Mouse (Mus musculus): ENCODE measurements around the gene 4930548H24Rik. TPM values are rescaled to one million over a fixed set of nuclear protein-coding genes. Genes with fewer than 3 reads are reported as not detected.
A peak's percentile ranks its signal among the peaks of the same experiment; 100 is the strongest.

4930548H24Rik gene
- polyA plus RNA-seq (2011; ENCODE audit: insufficient read depth, insufficient read length, low read depth, missing spikeins), result 0.30 TPM in 1 of 2 replicates, not detected in the other

- TF ChIP-seq POLR2A (IDR thresholded peaks at IDR 0.05; ENCODE audit: insufficient read depth, low read length) (no peak), CTCF (IDR thresholded peaks at IDR 0.05; ENCODE audit: low read depth, low read length) (no peak), EP300 (IDR thresholded peaks at IDR 0.05; ENCODE audit: insufficient read depth, low read depth, low read length) (no peak)
- Histone ChIP-seq H3K9ac (ENCODE audit: low read depth, poor library complexity, severe bottlenecking) (no peak within 1 kb of the TSS), H3K36me3 (ENCODE audit: control insufficient read depth, insufficient read depth, low read length, poor library complexity, severe bottlenecking) (peaks cover 43% of the 10 kb centered on the region), H3K4me3 (ENCODE audit: low read depth, low read length) (no peak within 1 kb of the TSS), H3K9me3 (replicated peaks; ENCODE audit: control insufficient read depth, insufficient read depth, low read length, poor library complexity, severe bottlenecking) (peaks cover 5% of the 10 kb centered on the region), H3K27me3 (ENCODE audit: control insufficient read depth, insufficient read depth, low read length, poor library complexity, severe bottlenecking) (no peaks in the 10 kb centered on the region), H3K4me1 (ENCODE audit: control insufficient read depth, insufficient read depth, low read length) (peaks cover 1% of the 10 kb centered on the region), H3K27ac (ENCODE audit: insufficient read depth, low read length) (no peak within 1 kb of the TSS)
These were observed at the start of gene 4930548H24Rik for GRCm38 (mm10) chr5:31485440-31485839. Gene 4930548H24Rik, plus strand, starts transcription at chr5:31485740.

GRCm38 (mm10) chr5:31451336-31451735 is 34.2 kb upstream of the 4930548H24Rik start:
- H3K27ac ChIP-seq (ENCODE audit: insufficient read depth, low read length), result no peak overlapping the region

GRCm38 (mm10) chr5:31451878-31452561 is 33.5 kb upstream of the 4930548H24Rik start, which contains the start of gene Zfp512:
Gene Zfp512, plus strand, starts transcription at chr5:31452431.
- Histone ChIP-seq H3K36me3 (ENCODE audit: control insufficient read depth, insufficient read depth, low read length, poor library complexity, severe bottlenecking) (no peaks in the 10 kb centered on the region), H3K27me3 (ENCODE audit: control insufficient read depth, insufficient read depth, low read length, poor library complexity, severe bottlenecking) (no peaks in the 10 kb centered on the region), H3K4me3 (ENCODE audit: low read depth, low read length) (peak within 1 kb of the TSS; percentile 92), H3K4me1 (ENCODE audit: control insufficient read depth, insufficient read depth, low read length) (no peaks in the 10 kb centered on the region), H3K9ac (ENCODE audit: low read depth, poor library complexity, severe bottlenecking) (peak within 1 kb of the TSS; percentile 62), H3K27ac (ENCODE audit: insufficient read depth, low read length) (no peak within 1 kb of the TSS), H3K9me3 (replicated peaks; ENCODE audit: control insufficient read depth, insufficient read depth, low read length, poor library complexity, severe bottlenecking) (no peaks in the 10 kb centered on the region)
- TF ChIP-seq CTCF (IDR thresholded peaks at IDR 0.05; ENCODE audit: low read depth, low read length) (no peak), EP300 (IDR thresholded peaks at IDR 0.05; ENCODE audit: insufficient read depth, low read depth, low read length) (peak; percentile 68; the same call in 1 of the 2 replicates), POLR2A (IDR thresholded peaks at IDR 0.05; ENCODE audit: insufficient read depth, low read length) (peak; percentile 23)

More at GRCm38 (mm10) chr5:31451336-31451735, 34.2 kb upstream of the 4930548H24Rik start:
- Histone ChIP-seq H3K27me3 (ENCODE audit: control insufficient read depth, insufficient read depth, low read length, poor library complexity, severe bottlenecking) (no peaks in the 10 kb centered on the region), H3K4me1 (ENCODE audit: control insufficient read depth, insufficient read depth, low read length) (no peaks in the 10 kb centered on the region), H3K9ac (ENCODE audit: low read depth, poor library complexity, severe bottlenecking) (no peak overlapping the region), H3K4me3 (ENCODE audit: low read depth, low read length) (no peak overlapping the region), H3K9me3 (replicated peaks; ENCODE audit: control insufficient read depth, insufficient read depth, low read length, poor library complexity, severe bottlenecking) (no peaks in the 10 kb centered on the region), H3K36me3 (ENCODE audit: control insufficient read depth, insufficient read depth, low read length, poor library complexity, severe bottlenecking) (no peaks in the 10 kb centered on the region)
- TF ChIP-seq CTCF (IDR thresholded peaks at IDR 0.05; ENCODE audit: low read depth, low read length), result no peak
- TF ChIP-seq POLR2A (IDR thresholded peaks at IDR 0.05; ENCODE audit: insufficient read depth, low read length), result no peak
- no peak for TF ChIP-seq EP300 (IDR thresholded peaks at IDR 0.05; ENCODE audit: insufficient read depth, low read depth, low read length)

GRCm38 (mm10) chr5:31452562-31452878 is 33.0 kb upstream of the 4930548H24Rik start:
- Histone ChIP-seq H3K27ac (ENCODE audit: insufficient read depth, low read length) (no peak overlapping the region), H3K4me1 (ENCODE audit: control insufficient read depth, insufficient read depth, low read length) (no peaks in the 10 kb centered on the region), H3K9me3 (replicated peaks; ENCODE audit: control insufficient read depth, insufficient read depth, low read length, poor library complexity, severe bottlenecking) (no peaks in the 10 kb centered on the region), H3K9ac (ENCODE audit: low read depth, poor library complexity, severe bottlenecking) (peak overlapping the region; percentile 62; the same call in 1 of the 2 replicates), H3K4me3 (ENCODE audit: low read depth, low read length) (peak overlapping the region; percentile 81), H3K27me3 (ENCODE audit: control insufficient read depth, insufficient read depth, low read length, poor library complexity, severe bottlenecking) (no peaks in the 10 kb centered on the region), H3K36me3 (ENCODE audit: control insufficient read depth, insufficient read depth, low read length, poor library complexity, severe bottlenecking) (no peaks in the 10 kb centered on the region)
- TF ChIP-seq EP300 (IDR thresholded peaks at IDR 0.05; ENCODE audit: insufficient read depth, low read depth, low read length) (no peak), POLR2A (IDR thresholded peaks at IDR 0.05; ENCODE audit: insufficient read depth, low read length) (no peak), CTCF (IDR thresholded peaks at IDR 0.05; ENCODE audit: low read depth, low read length) (no peak)

GRCm38 (mm10) chr5:31452886-31453410 is 32.6 kb upstream of the 4930548H24Rik start:
- H3K9ac ChIP-seq (ENCODE audit: low read depth, poor library complexity, severe bottlenecking), result peak overlapping the region; percentile 62
- H3K4me1 ChIP-seq (ENCODE audit: control insufficient read depth, insufficient read depth, low read length), result no peaks in the 10 kb centered on the region
- no peaks in the 10 kb centered on the region for H3K27me3 ChIP-seq (ENCODE audit: control insufficient read depth, insufficient read depth, low read length, poor library complexity, severe bottlenecking)
- no peaks in the 10 kb centered on the region for H3K9me3 ChIP-seq (replicated peaks; ENCODE audit: control insufficient read depth, insufficient read depth, low read length, poor library complexity, severe bottlenecking)
- no peaks in the 10 kb centered on the region for H3K36me3 ChIP-seq (ENCODE audit: control insufficient read depth, insufficient read depth, low read length, poor library complexity, severe bottlenecking)
- H3K27ac ChIP-seq (ENCODE audit: insufficient read depth, low read length), result no peak overlapping the region
- peak overlapping the region; percentile 92 for H3K4me3 ChIP-seq (ENCODE audit: low read depth, low read length)
- TF ChIP-seq EP300 (IDR thresholded peaks at IDR 0.05; ENCODE audit: insufficient read depth, low read depth, low read length) (no peak), POLR2A (IDR thresholded peaks at IDR 0.05; ENCODE audit: insufficient read depth, low read length) (no peak), CTCF (IDR thresholded peaks at IDR 0.05; ENCODE audit: low read depth, low read length) (no peak)

GRCm38 (mm10) chr5:31467798-31468197 is 17.7 kb upstream of the 4930548H24Rik start:
- H3K27ac ChIP-seq (ENCODE audit: insufficient read depth, low read length), result no peak overlapping the region
- H3K4me3 ChIP-seq (ENCODE audit: low read depth, low read length), result no peak overlapping the region
- no peaks in the 10 kb centered on the region for H3K9me3 ChIP-seq (replicated peaks; ENCODE audit: control insufficient read depth, insufficient read depth, low read length, poor library complexity, severe bottlenecking)
- H3K4me1 ChIP-seq (ENCODE audit: control insufficient read depth, insufficient read depth, low read length), result no peaks in the 10 kb centered on the region
- no peak for TF ChIP-seq EP300 (IDR thresholded peaks at IDR 0.05; ENCODE audit: insufficient read depth, low read depth, low read length)
- TF ChIP-seq CTCF (IDR thresholded peaks at IDR 0.05; ENCODE audit: low read depth, low read length), result no peak
- TF ChIP-seq POLR2A (IDR thresholded peaks at IDR 0.05; ENCODE audit: insufficient read depth, low read length), result no peak
- H3K9ac ChIP-seq (ENCODE audit: low read depth, poor library complexity, severe bottlenecking), result no peak overlapping the region
- peaks cover 14% of the 10 kb centered on the region for H3K36me3 ChIP-seq (ENCODE audit: control insufficient read depth, insufficient read depth, low read length, poor library complexity, severe bottlenecking)
- H3K27me3 ChIP-seq (ENCODE audit: control insufficient read depth, insufficient read depth, low read length, poor library complexity, severe bottlenecking), result no peaks in the 10 kb centered on the region

Data from ES-Bruce4 (cell line).